Mouse (Mus musculus) right cerebral cortex, postnatal 4 days (tissue): Measurements from ENCODE around the gene Cald1.

Source experiments
- DNase-seq: peaks from one replicate; pipeline ENCODE4 v3.0.0-alpha.2; 2022

The Cald1 gene

DNA sequence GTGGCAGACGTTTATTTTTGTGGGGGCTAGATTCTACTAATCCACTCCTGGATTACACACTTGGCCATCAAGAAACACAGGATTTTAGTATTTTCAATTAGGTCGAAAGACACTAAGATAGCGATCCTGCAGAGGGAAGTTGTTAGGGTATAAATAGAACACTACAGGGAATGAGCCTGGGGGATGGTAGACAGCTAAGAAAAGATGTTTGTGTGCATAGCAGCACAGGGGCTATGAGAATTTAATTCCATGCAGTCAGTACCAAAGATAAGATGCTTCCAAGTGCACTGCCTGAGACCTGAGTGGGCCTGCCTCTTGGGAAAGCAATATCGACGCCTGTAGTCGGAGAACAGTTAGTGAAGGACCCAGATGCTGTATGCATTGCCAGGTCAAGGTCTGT, 172.2 kb downstream of the Cald1 start:
- no peak for DNase-seq

DNA sequence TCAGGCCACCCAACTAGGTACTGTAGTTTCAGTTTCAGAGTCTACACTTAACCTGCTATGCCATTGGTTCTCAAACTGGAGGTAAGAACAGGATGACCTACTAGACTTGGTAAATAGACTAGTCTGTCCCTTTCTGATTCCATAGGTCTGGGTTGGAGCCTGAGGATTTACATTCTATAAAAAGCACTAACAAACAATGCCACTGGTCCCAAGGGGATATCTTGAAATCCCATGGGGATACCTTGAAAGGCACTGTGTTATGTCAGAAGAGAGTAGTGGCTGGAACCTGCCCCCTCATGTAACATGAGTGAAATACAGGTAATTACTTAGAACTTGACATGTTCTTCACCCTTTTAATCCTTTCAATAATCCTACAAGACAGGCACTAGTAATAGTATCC, 178.1 kb downstream of the Cald1 start:
- DNase-seq = no peak

DNA sequence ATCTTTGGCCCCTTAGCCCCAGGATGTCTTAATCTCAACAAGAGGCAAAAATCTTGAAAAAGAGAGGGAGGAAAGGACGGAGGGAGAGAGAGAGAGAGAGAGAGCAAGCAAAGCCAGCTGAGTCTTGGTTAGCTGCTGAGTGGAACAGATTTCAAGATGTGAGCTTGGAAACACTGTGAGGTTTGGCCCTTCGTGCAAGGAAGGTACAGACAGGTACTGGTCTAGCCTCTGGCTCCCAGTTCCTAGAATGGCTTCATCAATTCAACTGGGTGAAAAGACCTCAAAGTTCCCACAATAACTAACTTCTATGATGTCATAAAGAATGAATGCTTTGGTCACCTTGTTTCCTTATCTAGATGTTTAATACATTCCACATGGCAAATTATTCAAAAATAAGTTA, 178.8 kb downstream of the Cald1 start:
- DNase-seq = no peak

DNA sequence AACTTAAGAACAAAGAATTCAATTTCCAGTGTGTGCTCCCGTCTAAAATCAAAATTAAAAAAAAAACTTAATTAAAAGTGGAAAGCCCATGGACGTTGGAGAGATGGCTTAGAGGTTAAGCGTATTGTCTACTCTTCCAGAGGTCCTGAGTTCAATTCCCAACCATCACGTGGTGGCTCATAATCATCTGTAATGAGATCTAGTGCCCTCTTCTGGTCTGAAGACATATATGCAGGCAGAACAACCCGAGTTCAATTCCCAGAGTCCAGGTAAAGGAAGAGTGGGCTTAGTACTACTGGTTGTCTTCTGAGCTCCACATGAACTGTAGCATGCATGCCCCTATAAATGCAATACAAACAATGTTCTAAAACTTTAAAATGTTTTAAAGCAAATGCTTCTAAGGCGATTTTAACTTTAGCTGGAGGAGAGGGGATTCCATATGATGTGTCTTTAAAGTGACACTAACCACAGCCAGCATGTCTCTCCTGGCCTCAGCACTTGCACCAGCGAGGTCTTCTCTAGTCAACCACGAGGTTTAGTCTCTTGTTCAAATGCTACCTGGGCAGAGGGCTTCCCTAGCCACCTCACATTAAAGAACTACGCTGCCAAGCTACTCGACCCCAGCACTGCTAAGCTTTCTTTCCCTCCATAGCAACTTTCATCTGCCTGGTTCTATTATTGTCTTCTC, 179.8 kb downstream of the Cald1 start:
- no peak for DNase-seq

DNA sequence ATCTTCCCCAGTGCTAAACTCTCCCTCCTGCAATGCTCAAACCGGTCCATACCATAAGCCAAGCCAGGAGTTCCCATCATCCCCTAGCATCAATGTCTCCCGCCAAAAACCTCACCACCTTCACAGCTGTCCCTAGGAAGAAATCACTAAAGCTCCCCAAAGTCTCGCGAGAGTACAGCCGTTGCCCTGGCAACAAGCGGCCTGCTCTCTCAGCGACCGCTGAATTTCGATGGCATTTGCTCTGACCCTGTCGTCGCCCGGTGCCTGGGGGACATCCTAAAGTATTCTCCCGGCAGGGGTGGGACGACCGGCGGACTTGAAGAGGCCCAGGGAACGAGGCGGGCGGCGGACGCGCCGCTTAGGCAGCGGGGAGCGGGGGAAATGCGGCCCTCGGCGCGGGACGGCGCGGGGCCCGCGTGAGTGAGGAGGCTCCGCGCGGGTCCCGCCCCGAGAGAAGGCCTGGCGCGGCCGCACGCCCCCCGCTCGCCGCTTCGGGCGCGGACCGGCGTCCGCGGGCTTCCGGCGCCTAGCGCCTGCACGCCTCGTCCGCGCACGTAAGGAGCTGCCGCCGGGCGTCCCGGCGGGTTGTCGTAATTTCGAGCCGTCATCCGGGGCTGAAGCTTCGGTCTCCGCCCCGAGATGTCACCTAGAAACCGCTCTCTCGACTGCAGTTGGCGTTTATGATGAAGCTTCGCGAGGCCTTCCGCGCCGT, 182.1 kb downstream of the Cald1 start, which contains the start of gene Agbl3:
TSS of gene Agbl3 (plus strand) at position 202 of the 712 bp plus-strand sequence.
- peak; percentile 95 for DNase-seq

DNA sequence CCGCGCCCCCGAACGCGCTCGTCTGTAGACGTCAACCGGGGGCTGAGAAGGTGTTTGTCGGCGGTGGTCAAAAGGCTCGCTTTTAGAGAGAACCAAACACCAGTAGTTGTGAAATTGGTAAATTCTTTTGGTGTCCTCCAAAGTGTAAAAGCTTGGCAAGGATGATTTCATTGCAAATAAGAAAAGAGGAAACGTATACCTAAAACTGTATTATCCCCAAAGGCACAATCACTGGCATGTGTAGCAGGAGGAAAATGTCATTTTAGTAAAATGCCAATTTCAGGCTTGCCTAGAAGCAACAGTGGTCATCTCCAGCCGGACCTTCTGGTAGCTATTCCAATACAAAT, 182.6 kb downstream of the Cald1 start:
- no peak for DNase-seq

DNA sequence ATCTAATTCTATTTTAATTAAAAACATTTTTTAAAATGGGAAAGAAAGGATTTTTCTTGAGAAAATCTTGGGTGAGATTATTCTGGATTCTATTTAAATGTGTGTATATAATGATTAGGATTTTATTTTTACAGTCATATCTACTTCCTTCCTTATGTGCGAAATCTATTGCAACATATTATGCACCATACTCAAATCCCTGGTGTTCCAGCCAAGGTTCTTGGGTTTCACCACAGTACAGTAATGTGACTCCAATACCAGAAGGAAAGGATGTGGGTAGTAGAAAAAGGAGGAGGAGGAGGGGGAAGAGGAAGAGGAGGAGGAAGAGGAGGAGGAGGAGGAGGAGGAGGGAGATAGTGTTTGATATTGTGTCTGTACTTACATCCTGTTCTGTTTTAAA, 184.2 kb downstream of the Cald1 start:
- DNase-seq = no peak

DNA sequence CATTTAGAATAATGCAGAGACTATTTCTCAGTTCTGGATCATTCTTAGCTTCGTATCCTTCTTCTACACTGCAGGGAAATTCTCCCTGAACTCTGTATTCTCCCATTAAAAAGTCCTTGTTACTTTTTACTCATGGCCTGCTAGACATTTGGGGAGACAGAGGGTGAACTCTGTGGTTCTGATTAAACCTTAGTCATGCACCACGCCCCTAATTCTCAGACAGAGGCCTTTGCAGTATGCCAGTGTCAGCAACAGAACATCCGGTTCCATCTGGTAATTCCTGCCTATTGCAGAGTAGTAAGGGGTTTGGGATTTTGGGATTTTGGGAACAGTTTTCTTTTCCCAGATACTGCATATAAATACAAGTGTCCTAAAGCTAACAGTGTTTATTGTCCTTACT, 198.6 kb downstream of the Cald1 start:
- no peak for DNase-seq

DNA sequence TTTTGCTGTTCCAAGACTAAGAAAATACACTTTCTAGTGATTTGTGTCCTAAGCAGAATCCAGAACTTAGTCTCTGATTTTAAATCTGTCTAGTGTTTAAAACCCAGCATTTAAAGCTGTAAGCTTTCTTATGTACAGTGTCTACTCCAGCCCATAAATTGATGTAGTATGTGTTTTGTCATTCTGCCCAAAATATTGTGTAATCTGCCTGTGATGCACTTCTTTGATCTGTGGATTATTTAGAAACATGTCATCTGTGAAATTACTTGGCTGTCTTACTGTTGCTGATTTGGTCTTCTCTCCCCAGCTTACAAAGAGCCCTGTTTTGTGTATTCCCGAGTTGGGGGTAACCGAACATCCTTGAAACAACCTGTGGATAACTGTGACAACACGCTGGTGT, 199.6 kb downstream of the Cald1 start:
- DNase-seq = no peak

DNA sequence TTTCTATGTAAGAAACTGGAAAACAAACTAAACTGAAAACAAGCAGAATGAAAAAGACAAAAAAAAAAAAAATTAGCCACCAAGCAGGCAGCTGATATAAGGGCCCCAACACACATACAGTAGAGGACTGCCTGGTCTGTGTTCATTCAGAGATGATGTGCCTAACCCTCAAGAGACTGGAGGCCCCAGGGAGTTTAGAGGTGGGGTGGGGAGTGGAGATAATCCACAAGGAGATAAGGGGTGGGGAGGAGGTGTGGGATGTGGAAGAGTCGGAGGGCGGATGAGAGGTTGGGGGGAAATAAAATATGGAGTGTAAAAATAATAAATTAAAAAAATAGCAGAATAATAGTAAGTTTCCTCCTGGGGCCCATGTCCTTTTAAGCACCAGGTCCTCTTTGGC, 207.3 kb downstream of the Cald1 start:
- DNase-seq = no peak

DNA sequence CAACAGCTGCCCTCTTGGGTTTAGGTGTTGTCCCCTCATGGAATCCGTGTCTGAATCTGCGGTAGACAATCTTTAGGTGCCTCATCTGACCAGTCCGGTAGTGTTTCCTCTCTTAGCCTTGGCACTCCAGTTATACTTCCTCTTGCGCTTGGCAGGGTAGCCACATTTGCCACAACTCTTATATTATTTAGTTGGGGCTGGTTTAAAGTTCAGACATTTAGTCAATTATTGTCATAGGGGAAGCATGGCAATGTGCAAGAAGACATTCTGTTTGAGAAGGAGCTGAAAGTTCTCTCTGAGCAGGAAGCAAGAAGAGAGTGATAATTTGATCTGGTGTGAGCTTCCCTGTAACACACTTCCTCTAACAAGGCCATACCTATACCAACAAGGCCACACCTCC, 212.4 kb downstream of the Cald1 start:
- no peak for DNase-seq

DNA sequence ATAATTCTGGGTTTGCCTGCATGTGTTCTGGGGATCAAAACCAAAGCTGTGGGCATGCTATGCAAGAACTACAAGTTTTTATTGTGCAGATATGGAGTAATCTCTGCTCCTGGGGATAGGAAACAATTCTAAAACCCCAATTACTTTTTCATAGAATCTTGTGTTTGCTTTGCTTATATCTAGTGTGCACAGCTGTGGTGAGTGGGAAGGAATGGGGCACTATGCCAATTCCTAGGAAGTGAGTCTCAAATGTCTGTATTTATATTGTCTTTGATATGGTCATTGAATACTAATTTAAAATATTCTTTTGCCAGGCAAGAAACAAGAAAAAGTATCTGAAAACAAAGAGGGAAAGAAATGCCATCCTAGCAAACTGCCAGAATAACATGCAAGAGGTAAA, 226.1 kb downstream of the Cald1 start:
- no peak for DNase-seq
